Mouse (Mus musculus): Measurements from ENCODE around the gene Utrn. TPM values are rescaled to one million over a fixed set of nuclear protein-coding genes. Genes with fewer than 3 reads are reported as not detected.

Utrn gene
- polyA plus RNA-seq, 1 experiment, result 5.7 TPM

- Histone ChIP-seq H3K27ac (ENCODE audit: control insufficient read depth, insufficient read depth, low read depth, low read length) (no peak overlapping the region), H3K4me3 (ENCODE audit: control insufficient read depth, low read depth, low read length) (no peak overlapping the region), H3K27me3 (ENCODE audit: control insufficient read depth, insufficient read depth, low read length) (no peaks in the 10 kb centered on the region), H3K36me3 (ENCODE audit: control insufficient read depth, insufficient read depth, low read length) (no peaks in the 10 kb centered on the region), H3K4me1 (ENCODE audit: control insufficient read depth, insufficient read depth, low read length) (no peaks in the 10 kb centered on the region)
- TF ChIP-seq CTCF (IDR thresholded peaks at IDR 0.05; ENCODE audit: control insufficient read depth, insufficient read depth, insufficient replicate concordance, low read depth, low read length) (no peak), POLR2A (IDR thresholded peaks at IDR 0.05; ENCODE audit: control insufficient read depth, low read depth, low read length) (no peak)
These were observed 394.1 kb downstream of the Utrn start for GRCm38 (mm10) chr10:12474850-12475621.

GRCm38 (mm10) chr10:12469391-12470057, 399.6 kb downstream of the Utrn start:
- Histone ChIP-seq H3K27me3 (ENCODE audit: control insufficient read depth, insufficient read depth, low read length) (no peaks in the 10 kb centered on the region), H3K4me3 (ENCODE audit: control insufficient read depth, low read depth, low read length) (no peak overlapping the region), H3K27ac (ENCODE audit: control insufficient read depth, insufficient read depth, low read depth, low read length) (no peak overlapping the region), H3K36me3 (ENCODE audit: control insufficient read depth, insufficient read depth, low read length) (no peaks in the 10 kb centered on the region), H3K4me1 (ENCODE audit: control insufficient read depth, insufficient read depth, low read length) (no peaks in the 10 kb centered on the region)
- TF ChIP-seq CTCF (IDR thresholded peaks at IDR 0.05; ENCODE audit: control insufficient read depth, insufficient read depth, insufficient replicate concordance, low read depth, low read length), result no peak
- TF ChIP-seq POLR2A (IDR thresholded peaks at IDR 0.05; ENCODE audit: control insufficient read depth, low read depth, low read length), result no peak

DNA sequence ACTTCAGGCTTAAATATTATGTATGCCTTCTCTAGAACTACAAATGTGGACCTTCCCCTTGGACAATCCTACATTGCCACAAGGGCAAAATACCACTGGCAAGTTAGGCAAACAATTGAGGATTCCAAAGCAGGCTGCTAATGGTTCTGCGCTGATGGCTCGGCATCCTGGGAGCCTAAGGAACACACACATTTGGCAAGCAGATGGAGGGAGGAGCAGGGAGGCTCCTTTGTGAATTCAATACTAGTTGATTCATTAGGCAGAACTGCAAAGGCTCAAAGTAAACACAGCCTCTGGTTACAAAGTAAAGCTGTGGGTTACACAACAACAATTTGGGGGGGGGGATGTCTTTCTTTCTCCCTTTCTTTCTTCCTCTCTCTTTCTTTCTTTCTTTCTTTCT, 401.6 kb downstream of the Utrn start:
- H3K27me3 ChIP-seq (ENCODE audit: control insufficient read depth, insufficient read depth, low read length), result no peaks in the 10 kb centered on the region
- no peak overlapping the region for H3K27ac ChIP-seq (ENCODE audit: control insufficient read depth, insufficient read depth, low read depth, low read length)
- H3K36me3 ChIP-seq (ENCODE audit: control insufficient read depth, insufficient read depth, low read length), result no peaks in the 10 kb centered on the region
- TF ChIP-seq CTCF (IDR thresholded peaks at IDR 0.05; ENCODE audit: control insufficient read depth, insufficient read depth, insufficient replicate concordance, low read depth, low read length), result no peak
- TF ChIP-seq POLR2A (IDR thresholded peaks at IDR 0.05; ENCODE audit: control insufficient read depth, low read depth, low read length), result no peak
- H3K4me3 ChIP-seq (ENCODE audit: control insufficient read depth, low read depth, low read length), result no peak overlapping the region
- no peaks in the 10 kb centered on the region for H3K4me1 ChIP-seq (ENCODE audit: control insufficient read depth, insufficient read depth, low read length)

- Histone ChIP-seq H3K27me3 (ENCODE audit: control insufficient read depth, insufficient read depth, low read length) (no peaks in the 10 kb centered on the region), H3K36me3 (ENCODE audit: control insufficient read depth, insufficient read depth, low read length) (no peaks in the 10 kb centered on the region), H3K27ac (ENCODE audit: control insufficient read depth, insufficient read depth, low read depth, low read length) (no peak overlapping the region), H3K4me3 (ENCODE audit: control insufficient read depth, low read depth, low read length) (no peak overlapping the region), H3K4me1 (ENCODE audit: control insufficient read depth, insufficient read depth, low read length) (no peaks in the 10 kb centered on the region)
- TF ChIP-seq CTCF (IDR thresholded peaks at IDR 0.05; ENCODE audit: control insufficient read depth, insufficient read depth, insufficient replicate concordance, low read depth, low read length) (no peak), POLR2A (IDR thresholded peaks at IDR 0.05; ENCODE audit: control insufficient read depth, low read depth, low read length) (no peak)
These were observed 408.2 kb downstream of the Utrn start for GRCm38 (mm10) chr10:12460945-12461344.

DNA sequence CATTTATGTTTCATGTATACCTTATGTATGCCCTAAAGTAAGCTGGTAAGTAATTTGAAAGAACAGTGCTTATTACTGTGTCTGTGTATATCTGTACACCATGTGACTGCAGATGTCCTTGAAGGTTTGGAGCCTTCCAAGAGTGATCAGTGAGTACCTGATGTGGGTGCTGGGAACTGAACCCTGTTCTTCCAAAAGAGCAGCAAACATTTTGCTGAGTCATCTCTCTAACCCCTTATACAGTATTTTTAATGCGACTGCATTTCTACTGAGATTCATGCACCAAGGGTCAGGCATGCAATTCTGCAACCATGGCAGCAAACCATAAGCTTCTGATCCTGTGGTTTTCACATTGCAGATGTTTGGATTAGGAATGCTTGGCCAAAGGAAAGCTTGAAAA, 412.3 kb downstream of the Utrn start:
- Histone ChIP-seq H3K27me3 (ENCODE audit: control insufficient read depth, insufficient read depth, low read length) (no peaks in the 10 kb centered on the region), H3K27ac (ENCODE audit: control insufficient read depth, insufficient read depth, low read depth, low read length) (no peak overlapping the region), H3K4me3 (ENCODE audit: control insufficient read depth, low read depth, low read length) (no peak overlapping the region), H3K36me3 (ENCODE audit: control insufficient read depth, insufficient read depth, low read length) (no peaks in the 10 kb centered on the region), H3K4me1 (ENCODE audit: control insufficient read depth, insufficient read depth, low read length) (no peaks in the 10 kb centered on the region)
- TF ChIP-seq POLR2A (IDR thresholded peaks at IDR 0.05; ENCODE audit: control insufficient read depth, low read depth, low read length) (no peak), CTCF (IDR thresholded peaks at IDR 0.05; ENCODE audit: control insufficient read depth, insufficient read depth, insufficient replicate concordance, low read depth, low read length) (no peak)

- Histone ChIP-seq H3K4me3 (ENCODE audit: control insufficient read depth, low read depth, low read length) (no peak overlapping the region), H3K4me1 (ENCODE audit: control insufficient read depth, insufficient read depth, low read length) (no peaks in the 10 kb centered on the region), H3K27ac (ENCODE audit: control insufficient read depth, insufficient read depth, low read depth, low read length) (no peak overlapping the region), H3K36me3 (ENCODE audit: control insufficient read depth, insufficient read depth, low read length) (no peaks in the 10 kb centered on the region), H3K27me3 (ENCODE audit: control insufficient read depth, insufficient read depth, low read length) (no peaks in the 10 kb centered on the region)
- TF ChIP-seq CTCF (IDR thresholded peaks at IDR 0.05; ENCODE audit: control insufficient read depth, insufficient read depth, insufficient replicate concordance, low read depth, low read length) (no peak), POLR2A (IDR thresholded peaks at IDR 0.05; ENCODE audit: control insufficient read depth, low read depth, low read length) (no peak)
These were observed 416.5 kb downstream of the Utrn start for GRCm38 (mm10) chr10:12452641-12453040.

DNA sequence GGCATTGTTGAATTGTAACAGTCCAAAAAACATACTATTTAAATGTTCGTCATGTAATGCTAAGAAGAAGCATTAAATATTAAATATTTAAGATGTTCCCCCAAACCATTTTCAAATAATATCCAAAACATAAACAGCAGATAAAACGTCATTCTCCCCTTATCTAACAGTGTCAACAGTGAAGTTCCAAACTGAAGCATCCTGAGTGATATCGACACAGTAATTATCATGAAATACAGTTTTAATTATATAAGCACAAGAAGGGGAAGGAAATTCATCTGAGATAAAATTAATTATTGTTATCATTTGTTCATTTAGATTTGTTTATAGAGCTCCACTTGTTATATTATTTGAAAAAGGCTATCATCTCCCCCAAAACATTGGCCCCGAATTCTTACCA, 425.0 kb downstream of the Utrn start:
- Histone ChIP-seq H3K36me3 (ENCODE audit: control insufficient read depth, insufficient read depth, low read length) (no peaks in the 10 kb centered on the region), H3K4me1 (ENCODE audit: control insufficient read depth, insufficient read depth, low read length) (no peaks in the 10 kb centered on the region), H3K27ac (ENCODE audit: control insufficient read depth, insufficient read depth, low read depth, low read length) (no peak overlapping the region), H3K27me3 (ENCODE audit: control insufficient read depth, insufficient read depth, low read length) (no peaks in the 10 kb centered on the region), H3K4me3 (ENCODE audit: control insufficient read depth, low read depth, low read length) (no peak overlapping the region)
- TF ChIP-seq POLR2A (IDR thresholded peaks at IDR 0.05; ENCODE audit: control insufficient read depth, low read depth, low read length) (no peak), CTCF (IDR thresholded peaks at IDR 0.05; ENCODE audit: control insufficient read depth, insufficient read depth, insufficient replicate concordance, low read depth, low read length) (no peak)

Measured in testis, adult 2 months (tissue).